Mouse (Mus musculus): ENCODE data around the gene Mapkap1.
"Not testable (repeated sequence)": the region's sequence is repeated elsewhere in the genome, so short reads cannot be mapped to it uniquely, and the experiment has no call there.

Gene Mapkap1

DNA sequence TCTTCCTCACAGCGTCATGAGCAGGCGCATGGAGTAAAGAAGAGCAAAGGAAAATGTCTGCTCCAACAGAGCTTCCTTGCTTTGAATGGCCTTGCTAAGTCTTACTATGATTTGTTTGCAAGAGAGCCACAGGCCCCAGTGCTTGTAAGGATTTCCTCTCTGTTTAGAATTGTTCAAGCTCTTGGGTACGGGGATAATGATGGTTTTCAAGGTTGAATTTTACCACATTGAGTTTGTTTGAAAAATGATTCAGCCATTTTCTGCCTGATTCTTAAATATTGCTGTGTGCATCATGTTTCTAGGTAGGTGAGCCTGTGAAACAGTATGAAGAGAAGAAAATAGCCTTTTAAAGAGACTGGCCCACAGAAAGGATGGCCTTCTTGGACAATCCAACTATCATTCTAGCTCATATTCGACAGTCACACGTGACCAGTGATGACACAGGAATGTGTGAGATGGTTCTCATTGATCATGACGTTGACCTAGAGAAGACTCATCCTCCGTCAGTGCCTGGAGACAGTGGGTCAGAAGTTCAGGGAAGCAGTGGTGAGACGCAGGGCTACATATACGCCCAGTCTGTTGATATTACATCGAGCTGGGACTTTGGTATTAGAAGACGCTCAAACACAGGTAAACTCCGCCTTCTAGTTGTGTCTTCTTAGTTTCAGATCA is 25.3 kb downstream of the Mapkap1 start:
- DNase-seq (ENCODE audit: low spot score in 2 of 2): no peak

DNA sequence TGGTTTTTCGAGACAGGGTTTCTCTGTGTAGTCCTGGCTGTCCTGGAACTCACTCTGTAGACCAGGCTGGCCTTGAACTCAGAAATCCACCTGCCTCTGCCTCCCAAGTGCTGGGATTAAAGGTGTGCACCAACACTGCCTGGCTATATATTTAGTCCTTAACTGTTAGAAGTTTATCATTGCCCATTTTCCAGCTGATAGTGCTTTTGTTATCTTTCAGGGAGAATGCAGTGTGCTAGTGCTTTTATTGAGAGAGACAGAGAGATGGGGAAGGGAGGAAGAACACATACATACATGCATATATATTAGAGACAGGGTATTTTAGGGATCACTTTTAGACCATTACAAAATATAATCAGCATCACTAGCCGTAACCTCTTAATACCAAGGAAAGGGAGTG is 26.3 kb downstream of the Mapkap1 start:
- DNase-seq (ENCODE audit: low spot score in 2 of 2): not testable (repeated sequence)

DNA sequence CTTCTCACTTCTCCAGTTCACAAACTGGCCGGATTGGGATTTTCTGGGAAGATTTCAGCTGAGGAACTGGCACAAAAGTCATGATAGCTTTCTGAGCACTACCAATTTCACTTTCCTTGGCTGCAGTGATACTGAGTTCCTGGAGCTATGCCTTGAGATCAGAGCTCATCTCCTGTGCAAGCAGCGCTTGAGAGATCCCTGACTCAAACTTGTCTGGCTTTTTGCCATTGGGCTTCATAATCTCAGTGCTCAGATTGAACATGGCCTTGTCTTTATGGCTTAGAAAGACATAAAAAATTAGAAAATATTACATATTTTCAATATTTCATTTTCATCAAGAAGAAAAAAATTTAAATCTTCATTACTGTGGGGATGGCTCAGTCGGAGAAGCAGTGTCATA is 29.8 kb downstream of the Mapkap1 start:
- no peak for DNase-seq (ENCODE audit: low spot score in 2 of 2)

DNA sequence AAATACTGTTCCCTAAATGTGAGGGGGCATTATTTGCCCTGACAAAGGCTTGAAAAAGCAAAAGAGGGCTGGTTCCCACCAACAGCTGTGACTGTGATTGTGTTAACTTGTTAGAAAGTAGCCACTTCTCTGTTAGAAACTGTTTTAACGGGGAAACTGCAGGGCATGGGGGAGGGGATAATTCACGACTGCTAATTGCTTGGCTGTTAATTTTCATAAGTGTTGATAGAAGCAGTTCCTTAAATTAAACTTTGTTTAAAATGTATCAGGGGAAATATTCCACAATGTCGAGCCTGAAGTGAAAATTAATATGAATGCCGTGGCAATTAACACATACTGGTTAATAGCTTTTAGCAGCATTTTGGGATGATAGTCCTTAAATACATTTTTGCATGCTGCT is 42.2 kb downstream of the Mapkap1 start:
- no peak for DNase-seq (ENCODE audit: low spot score in 2 of 2)

DNA sequence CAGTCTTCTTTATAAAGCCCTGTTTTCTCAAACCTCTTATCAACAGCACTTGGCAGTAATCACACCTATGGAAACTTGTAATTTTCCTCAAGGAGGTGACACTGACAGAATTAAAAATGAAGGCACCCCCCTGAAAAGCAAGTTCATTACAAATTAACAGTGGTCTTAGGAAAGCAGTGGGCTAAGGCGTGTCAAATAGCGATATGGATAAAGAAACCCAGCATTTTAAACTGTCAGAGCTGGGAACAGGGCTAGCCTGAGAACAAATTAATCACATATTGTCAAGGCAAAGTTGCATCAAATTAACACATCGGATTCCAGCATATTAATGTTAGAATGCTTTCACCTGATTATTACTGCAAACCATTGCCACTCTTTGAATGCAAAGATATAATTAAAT is 55.9 kb downstream of the Mapkap1 start:
- DNase-seq (ENCODE audit: low spot score in 2 of 2): no peak

DNA sequence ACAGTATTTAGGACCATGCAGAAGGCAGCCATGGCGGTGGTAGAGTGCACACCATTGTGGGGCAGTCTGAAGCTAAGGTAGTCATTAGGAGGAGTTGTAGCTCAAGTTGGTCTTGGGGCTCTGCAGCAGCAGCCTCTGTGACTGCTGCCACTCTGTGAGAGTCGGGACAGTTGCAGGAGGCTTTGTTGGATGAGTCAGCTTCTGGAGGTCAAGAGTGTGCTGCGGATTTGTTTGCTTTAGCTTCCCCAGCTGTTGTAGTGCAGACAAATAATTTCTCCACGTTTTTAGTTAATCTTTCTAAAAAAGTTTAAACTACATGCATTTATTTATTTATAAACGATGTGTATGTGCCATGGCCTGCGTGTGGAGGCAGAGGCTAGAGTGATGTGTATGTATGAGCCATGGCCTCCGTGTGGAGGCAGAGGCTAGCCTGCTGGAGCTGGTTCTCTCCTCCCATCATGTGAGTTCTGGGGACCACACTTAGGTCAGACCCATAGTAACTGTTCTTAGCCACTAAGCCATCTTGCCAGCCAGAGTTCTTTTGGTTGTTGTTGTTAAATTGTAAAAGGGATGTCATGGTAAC is 62.1 kb downstream of the Mapkap1 start:
- no peak for DNase-seq (ENCODE audit: low spot score in 2 of 2)

DNA sequence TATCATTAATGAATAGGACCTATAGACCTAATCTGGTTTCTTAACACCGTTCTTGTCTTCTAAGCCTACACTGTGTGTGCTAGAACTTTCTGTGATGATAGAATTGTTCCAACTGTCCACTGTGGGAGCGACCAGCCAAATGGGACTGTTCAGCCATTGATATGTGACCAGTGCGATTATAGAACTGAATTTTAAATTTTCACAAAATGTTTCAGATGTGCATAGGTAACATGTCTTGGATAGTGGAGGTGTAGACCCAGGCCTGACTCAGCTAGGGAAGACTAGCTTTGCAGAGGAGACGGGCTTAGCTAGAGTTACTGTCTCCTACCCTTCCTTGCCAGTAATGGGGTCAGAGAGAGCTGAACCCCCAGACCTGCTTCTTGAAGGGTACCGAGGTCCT is 62.8 kb downstream of the Mapkap1 start:
- DNase-seq (ENCODE audit: low spot score in 2 of 2): no peak

DNA sequence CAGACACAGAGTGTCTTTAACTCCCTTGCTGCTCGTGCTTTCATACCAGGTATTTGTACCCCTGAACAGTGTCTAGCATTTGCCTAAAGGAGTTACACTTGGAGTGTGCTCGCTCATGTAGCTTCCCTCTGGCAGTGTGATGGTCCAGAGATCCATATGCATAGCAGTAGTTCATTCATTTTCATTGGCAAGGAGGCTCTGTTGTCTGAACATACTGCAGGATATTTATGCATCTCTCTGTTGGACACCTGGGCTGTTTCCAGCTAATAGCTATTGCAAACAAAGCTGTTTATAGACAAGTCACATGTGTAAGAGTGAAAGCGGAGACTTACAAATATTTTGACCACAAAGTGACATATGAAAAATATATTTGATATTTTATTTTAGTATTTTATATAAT is 67.2 kb downstream of the Mapkap1 start:
- no peak for DNase-seq (ENCODE audit: low spot score in 2 of 2)

DNA sequence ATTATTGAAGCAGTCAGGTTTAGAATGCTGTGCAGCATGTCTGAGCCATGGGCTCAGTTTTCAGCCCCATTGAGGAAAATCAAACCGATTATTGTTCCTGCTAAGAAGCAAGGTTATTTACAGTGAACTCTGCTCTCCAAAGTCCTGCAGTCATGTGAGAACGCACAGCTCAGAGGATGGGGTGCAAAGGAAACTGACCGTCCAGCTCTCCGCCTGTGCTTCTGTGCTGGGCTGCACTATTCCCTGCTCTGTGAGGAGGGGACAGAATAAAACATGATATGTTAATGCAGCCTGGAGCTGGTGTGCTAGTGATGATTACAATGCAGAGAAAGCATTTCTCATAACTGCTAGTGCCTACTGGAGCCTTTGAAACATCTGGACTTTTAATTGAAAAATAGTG is 74.8 kb downstream of the Mapkap1 start:
- DNase-seq (ENCODE audit: low spot score in 2 of 2): no peak

DNA sequence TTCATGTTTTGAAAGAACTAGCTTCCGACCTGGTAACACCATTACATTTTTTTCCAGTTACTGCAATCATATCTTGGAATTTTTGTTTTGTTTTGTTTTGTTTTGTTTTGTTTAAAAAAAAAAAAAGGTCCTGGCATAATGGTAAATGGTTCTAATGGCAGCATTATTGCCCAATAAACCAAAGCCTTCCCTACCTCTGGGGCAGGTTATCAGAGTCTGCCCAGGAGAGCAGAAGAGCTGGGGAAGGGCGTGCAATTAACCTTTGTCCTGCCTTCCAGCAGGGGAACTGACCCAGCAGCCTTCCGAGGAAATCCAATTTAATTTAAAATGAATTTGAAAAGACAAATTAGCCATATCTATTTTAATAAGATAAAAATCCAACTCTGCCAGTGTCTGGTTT is 75.5 kb downstream of the Mapkap1 start:
- no peak for DNase-seq (ENCODE audit: low spot score in 2 of 2)

DNA sequence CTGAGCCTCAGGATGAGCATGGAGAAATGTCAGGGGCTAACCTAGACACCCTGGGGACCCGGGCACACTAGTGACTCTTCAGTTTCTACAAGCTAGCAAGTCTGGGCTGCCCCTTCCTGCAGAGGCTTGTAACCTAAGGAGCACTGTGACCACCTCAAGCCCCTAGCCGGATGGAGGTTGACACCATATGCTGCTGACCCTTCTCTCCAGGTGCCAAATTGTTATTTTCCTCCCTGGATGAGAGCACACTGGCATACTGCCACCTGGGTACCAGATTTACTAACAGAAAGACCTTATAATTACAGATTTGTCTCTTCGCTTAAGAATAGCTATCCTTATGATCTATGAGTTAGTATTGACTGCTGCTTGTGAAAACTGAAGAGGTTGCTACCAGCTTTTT is 76.0 kb downstream of the Mapkap1 start:
- no peak for DNase-seq (ENCODE audit: low spot score in 2 of 2)

DNA sequence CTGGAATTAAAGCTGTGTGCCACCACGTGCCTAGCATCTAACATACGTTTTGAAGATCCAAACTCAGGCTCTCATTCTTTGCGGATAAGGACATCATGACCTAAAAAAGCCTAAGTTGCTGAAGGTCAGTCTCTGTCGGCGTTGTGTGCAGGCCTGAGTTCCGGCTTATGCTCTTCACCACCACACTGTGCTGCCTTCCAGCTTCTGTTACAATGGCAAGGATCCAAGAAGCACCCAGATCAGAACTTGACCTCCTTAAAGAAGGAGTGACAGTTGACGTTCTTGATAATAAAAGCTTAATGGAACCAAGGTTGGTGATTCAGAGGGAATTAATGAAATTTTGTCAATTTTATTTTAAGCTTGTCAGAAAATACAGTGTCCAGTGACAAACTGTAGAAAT is 80.7 kb downstream of the Mapkap1 start:
- no peak for DNase-seq (ENCODE audit: low spot score in 2 of 2)

DNA sequence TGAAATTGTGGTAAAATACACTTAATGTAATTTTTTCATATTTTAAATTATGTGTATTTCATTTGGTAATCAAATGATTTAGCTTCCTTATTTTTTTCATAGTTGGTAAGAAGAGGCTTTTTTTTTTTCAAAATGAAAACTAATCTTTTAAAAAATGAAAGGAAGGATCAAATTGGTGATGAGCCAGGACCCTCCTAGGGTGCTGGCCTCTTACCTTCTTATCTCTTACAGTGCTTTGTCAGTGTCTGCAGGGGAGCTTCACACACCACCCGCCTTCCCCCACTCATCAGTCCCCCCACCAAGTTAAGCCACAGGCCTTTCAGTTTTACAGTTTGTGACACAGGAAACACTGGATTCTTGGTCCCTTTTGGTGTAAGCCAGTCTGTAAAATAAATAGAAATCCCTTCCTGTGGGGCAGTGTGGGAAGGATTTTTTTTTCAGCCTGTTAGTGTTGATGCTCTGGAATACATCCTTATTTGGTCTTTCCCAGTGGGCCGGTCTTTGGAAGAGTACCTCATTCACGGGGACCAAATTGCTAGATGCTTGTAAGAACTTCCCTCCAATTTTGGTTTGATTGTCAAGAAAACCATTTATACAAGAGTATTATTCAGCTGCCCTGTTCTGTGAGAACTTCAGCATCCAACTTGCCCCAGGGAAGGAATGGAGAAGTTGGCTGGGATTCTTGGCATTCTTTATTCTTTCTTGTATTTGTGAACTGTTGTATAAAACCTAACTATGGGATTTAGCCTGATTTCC is 97.6 kb downstream of the Mapkap1 start:
- DNase-seq (ENCODE audit: low spot score in 2 of 2): no peak

DNA sequence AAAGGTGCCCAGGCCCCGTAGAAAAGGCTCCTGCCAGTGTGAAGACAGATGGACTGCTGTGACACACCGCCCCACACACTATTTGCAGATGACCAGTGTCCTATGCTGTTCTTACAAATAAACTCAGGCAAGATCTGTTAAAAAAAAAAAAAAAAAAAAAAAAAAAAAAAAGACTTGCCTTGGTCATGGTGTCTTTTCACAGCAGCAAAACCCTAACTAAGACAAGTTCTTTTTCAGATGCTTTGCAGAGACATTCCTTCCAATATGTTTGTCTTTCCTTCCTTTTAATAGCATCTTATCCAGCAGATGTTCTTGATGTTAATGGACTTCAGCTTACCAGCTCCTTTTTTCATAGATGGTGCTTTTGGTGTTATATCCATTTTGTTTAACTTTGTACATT is 99.6 kb downstream of the Mapkap1 start:
- DNase-seq (ENCODE audit: low spot score in 2 of 2): not testable (repeated sequence)

DNA sequence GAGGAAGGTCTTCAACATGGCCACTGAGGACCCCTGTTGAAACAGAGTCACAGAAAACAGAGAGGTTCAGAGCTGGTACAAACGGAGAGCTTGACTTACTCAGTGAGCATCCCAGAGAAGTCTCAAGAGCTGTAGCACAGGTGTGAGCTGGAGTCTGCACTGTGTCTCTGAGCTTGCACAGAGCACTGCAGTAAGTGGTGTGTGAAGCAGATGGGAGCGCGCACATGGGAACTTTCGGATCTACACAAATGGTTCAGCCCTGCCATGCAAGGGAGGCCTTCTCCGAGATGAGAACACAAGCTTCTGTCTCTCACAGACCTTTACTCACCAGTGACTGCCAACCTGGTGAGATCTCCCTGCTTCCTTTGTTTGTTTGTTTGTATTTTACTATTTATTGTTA is 103.3 kb downstream of the Mapkap1 start:
- DNase-seq (ENCODE audit: low spot score in 2 of 2): no peak

DNA sequence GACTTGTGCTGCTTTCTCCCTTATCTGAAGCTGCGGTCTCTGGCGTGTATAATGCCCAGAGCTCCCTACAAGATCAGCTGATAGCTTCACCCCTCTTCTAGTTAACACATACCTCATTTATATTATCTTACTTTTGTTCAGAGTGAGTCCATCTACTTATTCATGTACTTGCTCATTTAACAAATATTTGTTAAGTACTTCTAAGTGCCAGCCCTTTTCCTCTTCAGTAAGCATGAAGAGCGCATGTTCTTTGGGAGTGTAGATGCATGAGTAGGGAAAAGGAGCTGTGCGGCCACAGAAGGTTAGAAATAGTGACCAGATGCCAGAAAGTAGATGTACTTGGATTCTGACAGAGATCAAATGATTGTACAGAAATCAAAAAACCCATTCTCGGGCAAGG is 108.7 kb downstream of the Mapkap1 start:
- no peak for DNase-seq (ENCODE audit: low spot score in 2 of 2)

DNA sequence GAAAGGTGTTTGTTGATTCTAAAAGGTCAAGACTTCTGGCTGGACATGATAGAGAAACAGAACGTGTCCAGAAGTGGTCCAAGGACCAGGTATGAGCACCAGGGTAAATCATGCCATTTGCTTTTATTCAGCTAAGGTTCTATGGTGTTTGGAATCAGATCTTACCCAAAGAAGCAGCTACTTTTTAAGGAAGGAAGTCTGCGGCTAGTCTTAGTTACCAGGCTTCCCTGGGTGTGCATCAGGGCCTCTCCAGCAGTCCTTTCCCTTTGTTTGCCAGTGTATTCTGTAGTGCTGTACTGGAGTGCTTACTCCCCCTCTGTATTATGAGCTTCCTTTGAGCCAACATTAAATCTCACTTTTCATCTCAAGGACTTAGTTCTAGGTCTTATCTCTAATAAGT is 111.5 kb downstream of the Mapkap1 start:
- no peak for DNase-seq (ENCODE audit: low spot score in 2 of 2)

DNA sequence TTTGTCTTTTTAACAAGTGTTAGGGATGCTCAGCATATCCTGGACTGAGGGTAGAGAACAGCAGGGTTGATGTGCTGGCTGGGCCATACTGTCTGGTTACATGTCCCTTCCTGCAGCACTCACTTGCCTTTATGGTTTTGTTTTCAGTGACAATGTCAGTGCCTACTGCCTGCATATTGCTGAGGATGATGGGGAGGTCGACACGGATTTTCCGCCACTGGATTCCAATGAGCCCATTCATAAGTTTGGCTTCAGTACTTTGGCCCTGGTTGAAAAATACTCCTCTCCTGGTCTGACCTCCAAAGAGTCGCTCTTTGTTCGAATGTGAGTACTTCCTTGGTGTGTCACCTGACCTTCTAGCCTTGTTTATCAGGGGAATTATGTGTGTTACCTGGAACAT is 112.0 kb downstream of the Mapkap1 start:
- DNase-seq (ENCODE audit: low spot score in 2 of 2): no peak

DNA sequence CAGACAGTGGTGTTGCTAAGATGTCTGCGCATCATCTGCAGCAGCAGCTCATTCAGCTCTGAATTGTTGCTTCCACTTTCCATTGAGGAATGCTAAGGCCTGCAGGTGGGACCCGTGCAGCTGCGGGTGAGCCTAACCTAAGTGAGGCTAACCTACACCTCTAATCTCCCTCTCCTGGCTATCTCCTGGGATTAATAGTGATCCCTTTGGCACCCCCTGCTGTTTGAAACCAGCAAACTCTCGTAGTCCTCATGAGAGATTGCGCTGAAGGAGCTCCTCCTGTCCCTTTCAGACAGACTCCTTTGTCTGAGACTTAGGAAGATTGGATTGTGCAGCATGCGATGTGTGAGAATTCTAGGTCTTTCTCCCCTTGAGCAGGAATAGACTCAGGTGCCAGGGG is 113.0 kb downstream of the Mapkap1 start:
- DNase-seq (ENCODE audit: low spot score in 2 of 2): peak in 1 of 2 experiments; percentile 21

DNA sequence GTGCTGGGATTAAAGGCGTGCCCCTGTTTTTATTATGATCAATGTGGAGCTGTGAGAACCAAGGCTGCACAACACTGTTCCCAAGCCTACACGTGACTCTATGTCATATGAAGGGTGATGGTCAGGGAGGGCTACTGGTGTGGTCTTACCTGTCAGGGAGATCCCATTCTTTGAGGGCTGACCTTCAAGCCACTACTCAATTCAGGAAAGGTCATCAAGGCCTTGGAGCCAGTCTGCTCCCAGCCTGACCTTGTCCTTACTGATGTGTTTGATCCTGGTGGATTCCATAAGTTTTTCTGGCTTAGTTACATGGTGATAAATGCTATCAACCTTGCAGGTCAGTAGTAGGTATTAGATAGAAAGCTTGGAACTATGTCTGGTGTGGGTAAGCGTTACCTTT is 114.8 kb downstream of the Mapkap1 start:
- DNase-seq (ENCODE audit: low spot score in 2 of 2): no peak

DNA sequence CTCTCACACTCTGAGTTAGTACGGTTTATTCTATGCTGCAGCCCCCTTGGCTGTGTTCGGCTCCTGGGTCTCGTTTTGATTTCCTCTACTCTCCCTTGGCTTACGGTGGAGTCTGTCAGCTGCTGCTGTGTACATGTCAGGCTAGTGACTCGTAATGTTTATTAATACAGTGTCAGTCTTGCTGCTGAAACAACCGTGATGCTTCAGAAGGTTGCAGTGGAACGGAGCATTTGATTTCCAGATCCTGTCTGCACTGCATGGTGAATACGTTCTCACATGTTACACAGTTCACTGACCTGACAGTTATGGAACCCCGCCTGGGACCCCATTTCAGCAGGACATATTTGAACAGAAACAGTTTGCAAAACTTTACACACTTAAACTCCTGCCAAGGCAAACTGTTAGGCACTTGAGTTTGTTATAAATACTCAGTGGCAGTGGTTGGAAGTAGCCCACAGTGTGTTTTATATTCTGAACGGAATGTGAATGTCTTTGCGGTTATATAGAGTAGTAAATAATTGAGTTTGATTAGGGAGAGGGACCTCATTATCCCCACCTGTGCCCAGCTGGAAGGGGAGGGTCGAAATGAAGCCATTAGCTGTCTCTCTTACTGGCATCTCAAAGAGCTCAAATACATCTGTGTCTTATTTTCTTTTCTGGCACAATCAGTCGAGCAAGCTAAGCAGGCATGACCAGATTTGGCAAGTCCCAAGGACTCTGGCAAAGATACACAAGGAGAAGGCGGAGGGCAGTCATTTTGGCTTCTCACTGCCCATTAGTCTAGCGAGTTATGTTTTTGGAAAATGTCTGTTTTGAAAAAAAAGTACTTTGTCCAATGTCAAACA is 120.2 kb downstream of the Mapkap1 start:
- DNase-seq (ENCODE audit: low spot score in 2 of 2): no peak

DNA sequence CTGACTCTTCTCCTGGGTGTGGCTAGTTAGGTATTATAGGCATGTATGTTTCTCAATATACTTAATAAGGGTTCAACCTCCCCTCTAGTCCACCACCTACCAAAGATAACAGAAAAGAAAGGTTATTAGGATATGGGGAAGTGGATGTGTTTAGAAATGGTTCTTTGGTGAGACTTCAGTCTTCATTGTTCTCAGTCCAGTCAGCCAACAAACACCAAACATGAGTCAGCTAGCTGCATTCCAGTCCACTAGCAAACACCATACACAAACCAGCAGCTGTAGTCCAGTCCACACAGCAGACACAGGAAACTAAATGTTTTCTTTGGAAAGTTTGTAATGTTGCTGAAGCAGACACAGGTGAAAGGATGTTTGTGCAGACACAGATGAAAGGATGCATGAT is 121.9 kb downstream of the Mapkap1 start:
- no peak for DNase-seq (ENCODE audit: low spot score in 2 of 2)
